Mouse (Mus musculus) layer of hippocampus, adult 11-12 months (tissue): ENCODE results near the gene Dcaf8.

Experiments used
- DNase-seq: peaks from one replicate; pipeline ENCODE4 v3.0.0; 2022; ENCODE audit warnings: low spot score

Dcaf8 gene

DNA sequence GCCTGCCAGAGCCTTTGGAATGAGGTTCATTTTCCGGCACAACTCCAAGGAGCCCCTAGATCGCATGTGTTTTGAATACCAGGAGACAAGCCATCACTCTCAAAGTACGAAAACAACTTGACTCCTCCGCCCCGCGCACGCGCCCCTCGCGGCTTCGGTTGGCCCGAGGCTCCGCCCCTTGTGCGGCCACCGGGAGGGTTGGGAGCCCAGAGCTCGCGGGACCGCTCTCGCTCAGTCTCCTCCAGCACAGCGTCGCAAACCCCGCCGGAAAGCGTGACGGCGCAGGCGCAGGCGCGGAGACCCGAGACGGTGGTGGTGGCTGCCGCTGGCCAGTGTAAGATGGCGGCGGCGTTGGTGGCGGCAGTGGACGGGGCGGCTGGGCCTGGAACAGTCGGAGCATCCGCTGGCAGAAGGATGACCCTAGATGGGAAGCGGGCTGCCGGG is at the start of gene Dcaf8:
Gene Dcaf8, plus strand, starts transcription at position 250 of the 444 bp plus-strand sequence.
- DNase-seq, result peak; percentile 96

GRCm38 (mm10) chr1:172099325-172100033 is 48.4 kb upstream of the Dcaf8 start:
- no peak for DNase-seq

- no peak for DNase-seq
Observed at GRCm38 (mm10) chr1:172103619-172104018, 44.3 kb upstream of the Dcaf8 start.

- DNase-seq, result no peak
Observed at GRCm38 (mm10) chr1:172105101-172105500, 42.8 kb upstream of the Dcaf8 start.

DNA sequence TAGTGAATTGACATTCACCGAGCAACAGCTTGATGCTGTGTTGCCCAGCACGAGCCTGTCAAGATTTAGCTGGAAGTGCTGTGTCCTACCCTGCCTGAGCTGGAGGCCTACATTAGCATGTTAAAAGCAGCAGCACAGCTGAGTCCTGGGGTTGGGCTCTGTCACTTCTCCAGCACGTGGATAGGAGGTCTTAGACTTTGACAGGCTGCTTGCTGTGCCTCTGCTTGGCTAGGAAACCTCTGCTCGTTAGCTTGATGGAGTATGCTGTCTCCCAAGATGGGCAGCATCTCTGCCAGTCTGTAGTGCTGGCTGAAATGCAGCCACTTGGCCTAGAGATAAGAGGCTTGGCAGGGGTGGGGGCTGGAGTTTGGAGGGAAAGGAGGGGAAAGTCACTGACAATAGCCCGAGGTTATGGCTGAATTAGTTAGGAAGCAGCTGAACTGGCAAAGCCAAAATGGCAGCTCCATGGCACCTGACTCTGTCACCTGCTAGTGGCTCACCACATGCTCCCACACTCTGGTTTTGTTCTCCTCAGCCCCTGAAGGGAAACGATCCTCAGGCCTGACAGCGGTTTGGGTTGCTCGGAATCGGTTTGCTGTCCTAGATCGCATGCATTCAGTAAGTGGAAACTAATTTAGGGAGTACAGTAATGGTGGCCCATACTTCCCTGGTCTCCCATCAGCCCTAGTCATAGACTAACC is 40.0 kb upstream of the Dcaf8 start:
- DNase-seq, result no peak

GRCm38 (mm10) chr1:172116948-172117347 is 30.9 kb upstream of the Dcaf8 start:
- DNase-seq, result peak; percentile 29

- no peak for DNase-seq
Observed at GRCm38 (mm10) chr1:172119100-172119499, 28.8 kb upstream of the Dcaf8 start.

- peak; percentile 55 for DNase-seq
Observed at GRCm38 (mm10) chr1:172119720-172120119, 28.2 kb upstream of the Dcaf8 start.

GRCm38 (mm10) chr1:172122671-172123070 is 25.2 kb upstream of the Dcaf8 start:
- DNase-seq, result no peak

DNA sequence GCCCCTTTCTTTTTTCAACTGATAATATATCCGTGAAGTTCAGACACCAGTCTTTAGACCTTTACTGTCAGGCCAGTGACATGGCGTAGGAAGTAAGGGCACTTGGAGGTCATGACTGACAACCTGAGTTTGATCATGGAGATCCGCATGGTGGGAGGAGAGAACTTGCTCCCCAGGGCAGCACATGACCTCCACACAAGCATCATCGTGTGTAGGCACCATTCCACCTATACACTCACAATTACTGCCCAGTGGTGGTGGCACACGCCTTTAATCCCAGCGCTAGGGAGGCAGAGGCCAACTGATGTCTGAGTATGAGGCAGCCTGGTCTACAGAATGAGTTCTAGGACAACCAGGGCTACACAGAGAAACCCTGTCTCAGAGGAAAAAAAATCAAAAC is 23.3 kb upstream of the Dcaf8 start:
- no peak for DNase-seq

- peak; percentile 66 for DNase-seq
Observed at GRCm38 (mm10) chr1:172126376-172127347, 21.2 kb upstream of the Dcaf8 start, which contains the start of gene Pex19. Pex19 (plus strand) TSS chr1:172126755.

- no peak for DNase-seq
Observed at GRCm38 (mm10) chr1:172127487-172127886, 20.4 kb upstream of the Dcaf8 start.

DNA sequence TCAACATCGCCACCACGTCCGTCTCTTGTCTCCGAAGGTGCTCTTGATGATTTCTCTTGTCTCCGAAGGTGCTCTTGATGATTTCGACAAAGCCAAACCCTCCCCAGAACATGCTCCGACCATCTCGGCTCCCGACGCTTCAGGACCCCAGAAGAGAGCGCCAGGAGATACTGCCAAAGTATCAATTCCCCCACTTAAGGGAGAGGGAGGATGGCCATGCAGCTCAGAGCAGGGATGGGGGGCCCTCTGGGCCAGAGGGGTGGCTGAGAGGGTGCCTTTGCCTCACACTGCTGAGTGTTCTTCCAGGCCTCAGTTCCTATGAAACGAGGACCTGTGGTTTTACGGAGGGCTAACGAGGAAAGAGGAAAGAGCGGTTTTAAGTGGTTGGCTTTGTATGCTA is 19.3 kb upstream of the Dcaf8 start:
- no peak for DNase-seq

DNA sequence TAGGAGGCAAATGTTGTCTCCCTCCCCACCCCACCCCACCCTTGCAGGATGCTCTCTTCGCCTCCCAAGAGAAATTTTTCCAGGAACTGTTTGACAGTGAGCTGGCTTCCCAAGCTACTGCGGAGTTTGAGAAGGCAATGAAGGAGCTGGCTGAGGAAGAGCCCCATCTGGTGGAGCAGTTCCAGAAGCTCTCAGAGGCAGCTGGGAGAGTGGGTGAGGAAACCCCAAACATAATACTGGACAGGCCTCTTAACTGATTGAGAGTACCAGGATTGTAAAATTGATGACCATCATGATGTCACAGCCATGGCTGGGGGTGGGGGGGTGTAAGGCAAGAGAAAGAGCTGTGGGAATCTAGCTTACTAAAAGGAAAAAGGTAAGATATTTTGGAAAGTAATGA is 18.8 kb upstream of the Dcaf8 start:
- no peak for DNase-seq

GRCm38 (mm10) chr1:172129780-172130179 is 18.1 kb upstream of the Dcaf8 start:
- DNase-seq, result no peak

DNA sequence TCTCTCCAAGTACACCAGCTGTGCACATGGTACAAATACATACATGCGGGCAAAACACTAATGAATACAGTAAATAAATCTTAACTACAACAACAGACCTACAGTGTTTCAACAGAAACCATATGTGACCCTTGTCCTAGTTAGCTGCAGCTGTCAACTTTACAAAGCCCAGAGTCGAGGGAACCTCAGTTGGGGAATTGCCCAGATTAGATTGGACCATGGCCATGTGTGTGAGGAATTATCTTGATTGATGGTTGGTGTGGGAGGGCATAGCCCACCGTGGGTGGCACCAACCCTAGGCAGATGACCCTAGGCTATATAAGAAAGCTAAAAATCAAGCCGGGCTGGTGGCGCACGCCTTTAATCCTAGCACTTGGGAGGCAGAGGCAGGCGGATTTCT is 15.6 kb upstream of the Dcaf8 start:
- no peak for DNase-seq

DNA sequence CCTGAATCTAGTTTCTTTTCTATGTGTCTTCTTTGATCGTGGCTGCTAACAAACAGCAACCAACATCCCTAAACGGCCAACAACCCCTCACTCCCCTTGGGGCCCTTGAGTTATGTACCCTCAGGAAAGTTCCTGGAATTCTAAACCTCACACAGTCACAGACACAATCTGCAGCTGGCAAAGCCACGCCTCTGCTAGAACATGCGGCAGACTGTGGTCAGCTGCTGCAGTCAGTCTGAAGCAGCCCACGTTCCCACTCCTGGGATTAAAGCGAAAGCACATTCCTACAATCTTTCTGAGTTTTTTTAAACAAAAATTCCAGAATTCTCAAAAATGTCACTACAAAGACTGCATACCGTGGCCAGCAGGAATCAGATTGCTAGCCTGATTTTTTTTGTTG is 14.3 kb upstream of the Dcaf8 start:
- DNase-seq, result no peak

DNA sequence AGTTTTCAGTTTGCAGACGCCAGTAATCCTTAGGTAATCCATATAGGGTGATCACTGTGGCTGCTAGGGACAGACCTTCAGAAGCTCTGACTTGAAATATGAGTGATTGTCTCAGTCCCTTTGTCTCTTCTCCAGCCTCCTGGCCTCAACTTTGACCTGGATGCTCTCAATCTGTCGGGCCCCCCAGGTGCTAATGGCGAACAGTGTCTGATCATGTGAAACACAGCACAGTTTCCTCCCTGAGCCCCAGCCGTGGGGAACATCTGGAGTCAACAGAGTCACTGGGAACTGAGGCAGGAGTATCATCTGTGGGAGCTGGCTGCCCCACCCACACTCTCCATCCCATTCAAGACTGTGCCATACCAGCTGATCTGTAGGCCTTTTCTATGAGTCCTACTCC is 13.8 kb upstream of the Dcaf8 start:
- DNase-seq, result no peak

- no peak for DNase-seq
Observed at GRCm38 (mm10) chr1:172140160-172140559, 7.7 kb upstream of the Dcaf8 start.

DNA sequence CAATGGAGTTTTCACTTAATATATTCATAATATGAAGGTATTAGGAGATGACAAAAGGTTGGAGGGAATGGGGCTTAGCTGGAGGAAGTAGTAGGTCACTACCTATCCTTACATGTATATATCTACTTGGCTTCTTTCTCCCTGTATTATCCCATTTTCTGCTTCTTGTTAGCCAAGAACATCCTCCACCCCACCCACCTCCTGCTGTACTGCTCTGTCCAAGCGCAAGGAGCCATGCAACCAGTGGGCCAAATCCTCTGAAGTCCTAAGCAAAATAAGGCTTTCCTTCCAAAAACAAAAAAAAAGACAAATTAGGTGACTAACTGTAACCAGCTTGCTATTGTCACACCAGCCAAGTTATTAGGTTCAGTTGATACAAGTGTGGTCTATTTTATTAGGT is 7.1 kb upstream of the Dcaf8 start:
- DNase-seq, result no peak

DNA sequence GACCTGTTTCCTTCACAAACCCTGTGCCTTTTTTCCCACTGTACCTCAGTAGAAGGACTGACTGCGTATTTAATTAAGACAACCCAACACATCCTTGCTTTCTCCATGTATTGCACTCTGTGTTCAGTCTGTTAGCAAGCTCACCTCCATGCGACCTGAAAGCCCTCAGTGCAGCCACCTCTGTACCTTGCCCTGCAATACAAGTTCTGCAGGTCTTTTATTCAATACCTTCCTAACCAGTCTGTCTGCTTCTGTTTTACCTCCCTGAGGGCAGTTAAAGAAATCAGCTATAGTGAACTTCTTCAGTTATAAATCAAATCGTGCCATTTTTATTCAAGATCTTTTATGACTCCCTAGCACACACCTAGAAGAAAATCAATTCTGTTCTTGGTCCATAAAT is 6.4 kb upstream of the Dcaf8 start:
- no peak for DNase-seq

DNA sequence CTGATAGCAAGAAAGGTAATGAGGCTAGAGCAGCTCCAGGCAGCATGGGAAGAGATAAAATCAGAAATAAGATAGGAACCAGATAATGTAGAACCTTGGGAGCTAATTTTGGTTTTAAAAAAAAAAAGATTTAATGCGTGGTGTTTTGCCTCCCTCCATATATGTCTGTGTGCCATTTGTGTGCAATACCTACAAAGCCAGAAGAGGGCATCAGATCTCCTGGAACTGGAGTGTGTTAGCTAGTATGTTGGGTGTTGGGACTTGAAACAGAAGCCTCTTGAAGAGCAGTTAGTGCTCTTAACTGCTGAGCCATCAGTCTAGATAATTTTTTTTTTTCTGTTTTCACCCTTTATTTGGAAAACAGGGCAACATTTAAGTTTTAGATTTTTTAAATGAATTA is 4.3 kb upstream of the Dcaf8 start:
- DNase-seq, result peak; percentile 79
